ENCODE assay signal across 8 mouse cellular contexts in the genomic region with DNA sequence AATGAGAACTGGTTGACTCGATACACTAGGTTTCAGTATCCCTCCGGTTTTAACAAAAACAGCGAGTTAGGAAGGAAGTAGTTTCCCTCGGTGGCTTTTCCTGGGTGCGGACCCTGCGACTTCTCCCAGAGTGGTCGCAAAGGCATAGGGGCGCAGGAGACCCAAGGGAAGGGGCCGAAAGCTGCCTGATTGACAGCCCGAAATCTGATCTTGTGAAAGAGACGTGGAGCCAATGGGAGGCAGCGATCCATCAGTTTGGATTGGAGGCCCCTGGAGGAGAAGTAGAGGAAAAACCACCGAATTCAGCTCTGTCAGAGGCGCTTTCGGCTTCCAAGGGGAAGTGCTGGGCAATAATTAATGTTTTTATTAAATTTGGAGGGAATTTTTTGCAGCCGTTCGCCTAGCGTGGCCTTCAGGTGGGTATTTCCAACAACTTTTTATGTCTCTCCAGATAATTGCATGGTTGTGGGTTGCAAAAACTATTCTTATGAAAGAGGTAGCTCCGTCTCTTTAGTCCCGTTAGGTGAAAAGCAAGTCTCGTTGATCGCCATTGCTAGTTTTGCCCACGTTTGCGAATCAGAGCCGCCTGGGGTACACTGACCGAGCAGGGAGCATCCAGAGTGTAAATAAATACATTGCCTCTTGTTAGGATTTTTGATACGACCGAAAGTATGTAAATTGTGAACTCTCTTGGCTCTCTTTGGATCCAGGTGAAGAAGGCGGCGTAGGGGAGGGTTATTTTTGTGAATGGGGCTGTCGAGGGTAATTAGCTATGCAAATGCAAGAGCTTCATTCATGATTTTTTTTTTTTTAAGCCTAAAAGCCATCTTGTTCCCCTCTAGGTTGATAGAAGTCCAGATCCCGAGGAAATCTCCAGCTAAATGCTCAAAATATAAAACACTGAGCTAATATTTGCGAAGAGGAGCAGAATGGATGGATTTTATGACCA. TPM values are rescaled to one million over a fixed set of nuclear protein-coding genes. Genes with fewer than 3 reads are reported as not detected.
DNase-seq lines count a peak whose midpoint lies in the region; ATAC-seq and TF ChIP-seq lines count a peak whose summit lies in the region.

No protein-coding gene starts in this region.

- WGBS in embryonic facial prominence, embryonic 11.5 days = under 1% methylated on average over 33 of the region's 33 CpGs
- under 1% methylated on average over 33 of the region's 33 CpGs for WGBS in heart, adult 2 months
- under 1% methylated on average over 33 of the region's 33 CpGs for WGBS in limb, embryonic 14.5 days
- under 1% methylated on average over 33 of the region's 33 CpGs for WGBS in midbrain, embryonic 14.5 days

- peak; percentile 35 for ATAC-seq in embryonic facial prominence, embryonic 11.5 days (replicated peaks; ENCODE audit: insufficient number of reproducible peaks, low FRiP score, low TSS enrichment, low read depth)
- ATAC-seq in limb, embryonic 14.5 days (ENCODE audit: low FRiP score, low read depth) = peak; percentile 28; the same call in 1 of the 2 replicates
- peak; percentile 43 for ATAC-seq in midbrain, embryonic 14.5 days (ENCODE audit: low FRiP score, low TSS enrichment)

- peak overlapping the region; percentile 77 for H3K9ac ChIP-seq in embryonic facial prominence, embryonic 11.5 days (replicated peaks; ENCODE audit: low read length)
- H3K9ac ChIP-seq in heart, adult 2 months (ENCODE audit: low read depth, low read length) = peak overlapping the region; percentile 67
- peak overlapping the region; percentile 66 for H3K9ac ChIP-seq in limb, embryonic 14.5 days (ENCODE audit: low read depth, low read length, severe bottlenecking)
- H3K9ac ChIP-seq in midbrain, embryonic 14.5 days (replicated peaks; ENCODE audit: low read length) = peak overlapping the region; percentile 25

- TF ChIP-seq POLR2A in heart, adult 2 months (IDR thresholded peaks at IDR 0.05; ENCODE audit: insufficient read depth, low read depth, low read length) = peak; percentile 46; the same call in 1 of the 2 replicates
- 0 out of 2 replicates have a peak, but pooled peaks have one; percentile 7 for TF ChIP-seq POLR2A in limb, embryonic 14.5 days (IDR thresholded peaks at IDR 0.05; ENCODE audit: borderline replicate concordance, extremely low read depth, insufficient read depth, insufficient read length)

- H3K4me2 ChIP-seq in embryonic facial prominence, embryonic 11.5 days (ENCODE audit: low read depth, low read length) = peak overlapping the region; percentile 85
- peak overlapping the region; percentile 98 for H3K4me2 ChIP-seq in limb, embryonic 14.5 days (replicated peaks; ENCODE audit: low read depth, low read length, severe bottlenecking)
- peak overlapping the region; percentile 100 for H3K4me2 ChIP-seq in midbrain, embryonic 14.5 days (ENCODE audit: low read length)

- TF ChIP-seq EP300 in heart, adult 2 months (IDR thresholded peaks at IDR 0.05; ENCODE audit: insufficient read depth, low read depth, low read length) = no peak

- no peaks in the 10 kb centered on the region for H3K9me3 ChIP-seq in embryonic facial prominence, embryonic 11.5 days (replicated peaks; ENCODE audit: control insufficient read depth, low read length)
- no peaks in the 10 kb centered on the region for H3K9me3 ChIP-seq in limb, embryonic 14.5 days (ENCODE audit: control insufficient read depth, low read length)
- H3K9me3 ChIP-seq in midbrain, embryonic 14.5 days (ENCODE audit: control insufficient read depth, low read length) = no peaks in the 10 kb centered on the region

- intact Hi-C loops in heart, adult 2 months (cut with DNase I) = no loop called here

- peak overlapping the region; percentile 90 for H3K27ac ChIP-seq in embryonic facial prominence, embryonic 11.5 days (replicated peaks; ENCODE audit: low read depth, low read length)
- peak overlapping the region; percentile 87 for H3K27ac ChIP-seq in heart, adult 2 months
- H3K27ac ChIP-seq in limb, embryonic 14.5 days (replicated peaks; ENCODE audit: low read depth, low read length) = peak overlapping the region; percentile 90
- peak overlapping the region; percentile 81; the same call in 1 of the 2 replicates for H3K27ac ChIP-seq in midbrain, embryonic 14.5 days (replicated peaks; ENCODE audit: low read depth, low read length)

- no peaks in the 10 kb centered on the region for H3K79me2 ChIP-seq in heart, adult 2 months (replicated peaks; ENCODE audit: control insufficient read depth, insufficient read depth, low read length)

- no peaks in the 10 kb centered on the region for H3K4me1 ChIP-seq in embryonic facial prominence, embryonic 11.5 days (ENCODE audit: control insufficient read depth, insufficient read depth, low read length)
- no peaks in the 10 kb centered on the region; the same call in 1 of the 2 replicates for H3K4me1 ChIP-seq in heart, adult 2 months (ENCODE audit: control insufficient read depth, insufficient read depth, low read length)
- 0 out of 2 replicates have a peak, but pooled peaks cover 3% of the 10 kb centered on the region for H3K4me1 ChIP-seq in limb, embryonic 14.5 days (ENCODE audit: control insufficient read depth, insufficient read depth, low read length)
- 0 out of 2 replicates have a peak, but pooled peaks cover 4% of the 10 kb centered on the region for H3K4me1 ChIP-seq in midbrain, embryonic 14.5 days (ENCODE audit: control insufficient read depth, insufficient read depth, low read length)

- peak; percentile 54 for TF ChIP-seq CTCF in heart, adult 2 months (IDR thresholded peaks at IDR 0.05)

- peak; percentile 39 to 53 for DNase-seq in urinary bladder, adult 18-20 months (ENCODE audit: low spot score in 2 of 2)
- DNase-seq in urinary bladder, postnatal 10 days (ENCODE audit: low spot score) = no peak
- DNase-seq in embryonic facial prominence, embryonic 11.5 days (ENCODE audit: low spot score) = peak; percentile 91
- DNase-seq in heart, adult 2 months = peak; percentile 74 to 79
- peak; percentile 64 for DNase-seq in kidney, adult 18-20 months
- DNase-seq in limb, embryonic 14.5 days (ENCODE audit: low spot score) = peak; percentile 91
- DNase-seq in midbrain, embryonic 14.5 days = peak; percentile 84
- peak; percentile 21 to 60 for DNase-seq in spleen, postnatal 4 days (ENCODE audit: low spot score in 2 of 2)

- H3K4me3 ChIP-seq in embryonic facial prominence, embryonic 11.5 days (ENCODE audit: low read depth, low read length) = peak overlapping the region; percentile 55
- peak overlapping the region; percentile 80 for H3K4me3 ChIP-seq in heart, adult 2 months
- H3K4me3 ChIP-seq in limb, embryonic 14.5 days (replicated peaks; ENCODE audit: low read length) = peak overlapping the region; percentile 60
- peak overlapping the region; percentile 62 for H3K4me3 ChIP-seq in midbrain, embryonic 14.5 days (replicated peaks; ENCODE audit: low read depth, low read length)

- H3K36me3 ChIP-seq in embryonic facial prominence, embryonic 11.5 days (replicated peaks; ENCODE audit: control insufficient read depth, insufficient read depth, low read depth, low read length) = no peaks in the 10 kb centered on the region
- no peaks in the 10 kb centered on the region for H3K36me3 ChIP-seq in heart, adult 2 months (ENCODE audit: control insufficient read depth, insufficient read depth, low read length)
- no peaks in the 10 kb centered on the region for H3K36me3 ChIP-seq in limb, embryonic 14.5 days (ENCODE audit: control insufficient read depth, insufficient read depth, low read length)
- H3K36me3 ChIP-seq in midbrain, embryonic 14.5 days (ENCODE audit: control insufficient read depth, insufficient read depth, low read length) = no peaks in the 10 kb centered on the region

- H3K27me3 ChIP-seq in embryonic facial prominence, embryonic 11.5 days (ENCODE audit: control insufficient read depth, insufficient read depth, low read length) = no peaks in the 10 kb centered on the region
- no peaks in the 10 kb centered on the region for H3K27me3 ChIP-seq in heart, adult 2 months (ENCODE audit: control insufficient read depth, insufficient read depth, low read length)
- no peaks in the 10 kb centered on the region for H3K27me3 ChIP-seq in limb, embryonic 14.5 days (ENCODE audit: control insufficient read depth, insufficient read depth, low read length)
- H3K27me3 ChIP-seq in midbrain, embryonic 14.5 days (ENCODE audit: control insufficient read depth, insufficient read depth, low read length) = no peaks in the 10 kb centered on the region

RNA-seq across cellular contexts. Expression of a gene that starts 1.1 kb away (rescaled TPM):
- polyA plus RNA-seq in embryonic facial prominence, embryonic 11.5 days (2014; fragmentation: Nextera tagmentation; extraction: Ambion mirVana) = 27.9 and 31.5 TPM in 2 replicates
- total RNA-seq in heart, adult 2 months (2021) = 1 to 10 TPM; 7.8 to 9.5 TPM
- polyA plus RNA-seq in heart, adult 2 months (2012; rRNA removed) = 6.5 and 14.9 TPM in 2 replicates
- 10.6 and 13.5 TPM in 2 replicates for polyA plus RNA-seq in limb, embryonic 14.5 days (2012; rRNA removed)
- 22.1 and 25.5 TPM in 2 replicates for polyA plus RNA-seq in limb, embryonic 14.5 days (2014; fragmentation: Nextera tagmentation; extraction: Ambion mirVana)
- polyA plus RNA-seq in midbrain, embryonic 14.5 days (2014; fragmentation: Nextera tagmentation; extraction: Ambion mirVana) = 14.2 and 21.8 TPM in 2 replicates

Comparison
In these comparisons a context has a peak if more than half of its experiments do, and no peak if none do; other contexts are left out.
1. H3K9ac ChIP-seq: peak in every context shown above with its lines; median percentile 77 in embryonic facial prominence, embryonic 11.5 days; 67 in heart, adult 2 months; 66 in limb, embryonic 14.5 days; 25 in midbrain, embryonic 14.5 days.